Mouse (Mus musculus) thymus, postnatal 0 days (tissue): ENCODE results near the gene Ssh3. TPM values are rescaled to one million over a fixed set of nuclear protein-coding genes. Genes with fewer than 3 reads are reported as not detected.

Experiments used
- DNase-seq: peaks from one replicate; pipeline ENCODE4 v3.0.0-alpha.2; 2015; ENCODE audit warnings: low spot score
- polyA plus RNA-seq: library from polyadenylated mRNA; unstranded; fragments of >200 nt; fragmentation: Nextera tagmentation; extraction: Ambion mirVana; gene quantifications from 2 replicates; pipeline ENCODE4 v1.2.1, GENCODE M21; 2015

The Ssh3 gene
- polyA plus RNA-seq, 1 experiment from 2014 or later = 10.1 TPM

- DNase-seq = no peak
These were observed 28.9 kb upstream of the Ssh3 start for GRCm38 (mm10) chr19:4297851-4298250.

- no peak for DNase-seq
These were observed 27.6 kb upstream of the Ssh3 start for GRCm38 (mm10) chr19:4296611-4297010.

DNA sequence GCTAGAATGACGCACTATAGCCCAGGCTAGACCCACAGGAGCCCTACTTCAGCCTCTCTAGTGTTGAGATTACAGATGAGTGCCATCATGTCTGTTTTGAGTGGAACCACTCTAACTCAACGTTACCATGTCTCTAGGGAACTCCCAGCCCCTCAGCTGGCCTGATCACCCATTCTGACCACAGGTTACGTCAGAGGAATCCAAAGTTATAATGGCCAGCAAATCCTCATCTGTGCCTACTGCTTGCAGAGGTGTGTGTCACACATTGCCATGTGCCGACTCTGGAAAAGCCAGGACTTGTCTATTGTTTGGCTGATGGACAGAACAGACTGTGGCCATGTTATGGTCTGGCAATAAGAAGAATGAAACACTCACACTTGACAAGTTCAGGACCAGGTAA lies 26.4 kb upstream of the Ssh3 start:
- DNase-seq = no peak

DNA sequence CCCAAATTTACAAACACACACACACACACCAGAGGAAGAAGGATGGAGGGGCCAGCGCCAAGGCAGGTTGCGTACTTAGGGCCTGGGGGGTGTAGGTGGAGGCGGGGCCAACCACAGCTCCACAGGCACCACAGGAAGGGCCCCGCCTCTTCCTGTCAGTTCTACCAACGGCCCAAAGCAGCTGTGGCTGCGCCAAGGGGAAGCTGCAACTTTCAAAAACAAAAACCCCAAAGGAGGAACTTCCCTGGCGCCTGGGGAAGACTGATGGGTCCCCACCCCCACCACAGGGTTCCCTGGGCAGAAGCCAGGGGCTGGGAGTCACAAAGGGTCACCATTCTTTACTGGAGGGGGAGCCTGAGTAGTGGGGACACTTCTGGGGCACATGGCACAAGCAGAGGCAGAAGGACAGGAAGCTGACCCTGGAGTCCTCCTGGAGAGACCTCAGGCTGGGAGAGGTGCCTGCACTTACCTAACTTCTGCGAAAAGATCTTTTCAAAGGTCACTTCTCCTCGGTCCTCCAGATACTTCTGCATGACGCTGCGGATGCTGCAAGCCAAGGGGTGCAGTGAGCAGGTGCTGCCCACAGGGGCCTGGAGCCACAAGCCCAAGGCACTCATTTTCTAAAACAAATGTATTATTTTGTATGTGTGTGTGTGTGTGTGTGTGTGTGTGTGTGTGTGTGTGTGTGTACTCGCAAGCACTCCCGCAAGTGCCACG lies 25.6 kb upstream of the Ssh3 start:
- peak; percentile 95 for DNase-seq

DNA sequence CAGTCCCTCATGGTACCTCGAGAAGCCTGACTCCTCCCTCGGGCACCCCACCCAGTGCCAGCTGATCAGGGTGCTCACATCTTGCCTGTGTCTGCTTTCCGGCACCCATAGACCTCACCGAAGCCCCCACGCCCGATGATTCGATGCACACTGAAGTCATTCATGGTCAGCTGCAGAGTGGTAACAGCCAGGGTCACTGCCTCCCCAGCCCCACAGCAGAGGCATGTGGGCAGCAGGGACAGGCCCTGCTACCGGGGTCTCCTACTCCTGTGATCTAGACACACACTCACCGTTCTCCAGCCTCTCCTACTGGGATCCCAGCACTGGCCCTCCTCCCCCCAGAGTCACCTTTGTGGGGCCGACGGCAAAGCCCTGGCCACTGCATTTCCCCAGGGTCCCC lies 22.2 kb upstream of the Ssh3 start:
- no peak for DNase-seq

GRCm38 (mm10) chr19:4290749-4291148 lies 21.8 kb upstream of the Ssh3 start:
- no peak for DNase-seq

GRCm38 (mm10) chr19:4283653-4284052 lies 14.7 kb upstream of the Ssh3 start:
- DNase-seq = no peak

- DNase-seq = peak; percentile 91
These were observed 14.0 kb upstream of the Ssh3 start, which contains the start of gene Ankrd13d for GRCm38 (mm10) chr19:4282898-4283553. Ankrd13d (minus strand) TSS chr19:4283137.

DNA sequence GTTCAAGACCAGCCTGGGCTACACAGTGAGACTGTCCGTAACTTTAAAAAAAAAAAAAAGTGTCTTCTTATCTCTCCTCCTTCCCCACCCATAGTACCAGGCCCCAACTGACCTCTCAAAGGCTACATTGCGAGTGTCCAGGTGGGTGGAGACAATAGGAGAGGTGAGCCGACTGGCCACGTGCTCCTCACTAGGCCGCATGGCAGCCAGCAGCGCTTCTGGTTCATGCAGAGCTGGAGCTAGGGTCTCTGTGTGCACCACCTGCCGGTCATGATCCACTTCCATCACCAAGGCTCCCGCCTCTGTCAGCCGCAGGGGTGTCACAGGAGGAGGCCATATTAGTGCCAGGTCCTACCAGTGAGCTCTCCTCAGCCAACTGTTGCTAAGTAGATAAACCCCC lies 11.4 kb upstream of the Ssh3 start:
- no peak for DNase-seq

DNA sequence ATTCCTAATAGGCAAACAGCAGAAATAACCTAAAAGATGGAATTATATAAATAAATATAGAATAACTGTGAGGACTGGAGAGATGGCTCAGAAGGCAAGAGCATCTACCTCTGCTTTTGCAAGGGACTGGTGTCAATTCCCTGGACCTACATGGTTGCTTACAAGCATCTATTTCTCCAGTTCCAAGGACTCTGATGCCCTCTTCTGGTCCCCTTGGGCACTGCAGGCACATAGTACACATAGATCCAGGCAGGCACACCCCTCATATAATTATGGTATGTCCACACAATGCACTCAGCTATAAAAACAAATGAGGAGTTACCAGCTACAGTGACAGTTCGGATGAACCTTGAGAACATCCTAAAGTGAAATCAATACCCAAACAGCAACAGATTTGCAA lies 10.5 kb upstream of the Ssh3 start:
- no peak for DNase-seq

GRCm38 (mm10) chr19:4270972-4271371 lies 2.0 kb upstream of the Ssh3 start:
- no peak for DNase-seq

GRCm38 (mm10) chr19:4270187-4270586 lies 1.2 kb upstream of the Ssh3 start:
- no peak for DNase-seq

- DNase-seq = no peak
These were observed 3.0 kb downstream of the Ssh3 start for GRCm38 (mm10) chr19:4265956-4266355.

- no peak for DNase-seq
These were observed 4.7 kb downstream of the Ssh3 start for GRCm38 (mm10) chr19:4264171-4264780.

DNA sequence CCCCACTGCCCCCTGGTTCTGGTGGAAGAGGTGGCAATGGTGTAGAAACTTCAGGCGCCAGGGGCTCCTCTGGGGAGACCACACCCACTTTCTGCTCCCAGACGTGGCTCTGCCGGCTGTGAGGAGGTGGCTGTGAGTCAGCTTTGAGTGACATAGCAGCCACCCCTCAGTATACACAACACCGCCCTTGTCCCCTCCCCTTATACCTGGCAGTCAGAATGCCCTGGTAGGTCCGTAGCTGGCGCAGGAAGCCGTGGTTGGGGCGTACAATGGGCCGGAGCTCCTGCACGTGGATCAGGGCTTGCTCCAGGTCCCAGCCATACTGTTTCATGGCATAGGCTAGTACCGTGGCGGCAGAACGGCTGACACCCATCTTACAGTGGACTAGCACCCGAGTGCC lies 5.3 kb downstream of the Ssh3 start:
- no peak for DNase-seq

- no peak for DNase-seq
These were observed 6.2 kb downstream of the Ssh3 start for GRCm38 (mm10) chr19:4262756-4263155.

- DNase-seq = peak; percentile 66
These were observed 7.8 kb downstream of the Ssh3 start for GRCm38 (mm10) chr19:4261038-4261698.

DNA sequence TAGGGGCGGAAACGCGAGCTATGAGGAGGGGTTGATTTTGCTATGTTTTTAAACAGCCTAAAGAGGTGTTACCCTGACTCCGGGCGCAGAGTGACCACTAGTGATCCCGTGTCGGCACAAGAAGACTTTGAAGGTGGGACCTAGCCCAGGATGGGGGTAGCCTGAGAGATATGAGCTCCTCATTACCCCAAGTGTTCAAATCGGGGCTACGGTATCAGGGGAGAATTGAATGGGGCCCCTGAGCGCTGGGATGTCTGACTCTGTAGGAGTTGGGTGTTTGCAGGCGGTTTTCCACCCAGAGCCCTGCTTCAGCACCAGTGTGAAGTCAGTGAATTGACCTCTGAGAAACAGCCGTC lies 11.1 kb downstream of the Ssh3 start:
- peak; percentile 6 for DNase-seq

GRCm38 (mm10) chr19:4257216-4257896 lies 11.6 kb downstream of the Ssh3 start:
- peak; percentile 93 for DNase-seq

GRCm38 (mm10) chr19:4255583-4256162 lies 13.3 kb downstream of the Ssh3 start:
- DNase-seq = no peak

DNA sequence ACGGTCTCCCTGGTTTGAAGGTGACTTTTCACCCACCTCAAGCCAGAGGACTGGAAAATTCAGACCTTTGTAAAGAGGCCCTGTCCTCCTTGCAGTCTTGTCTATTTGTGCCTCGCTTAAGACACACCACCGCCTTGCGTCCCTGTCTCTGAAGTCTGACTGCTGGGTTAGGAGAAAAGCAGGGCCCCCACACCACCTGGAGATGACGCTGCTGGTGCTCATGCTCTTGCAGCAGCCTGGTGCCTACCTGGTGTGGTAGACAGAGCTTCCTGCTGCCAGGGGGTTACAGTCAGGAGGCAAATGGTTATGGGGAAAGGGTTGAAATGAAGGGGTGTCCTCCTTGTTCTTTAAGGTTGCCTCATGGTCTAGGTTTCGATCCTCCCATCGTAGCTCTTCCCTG lies 14.8 kb downstream of the Ssh3 start:
- DNase-seq = no peak
